Mouse (Mus musculus): ENCODE data around the gene Sh3rf1.

Sh3rf1 gene

DNA sequence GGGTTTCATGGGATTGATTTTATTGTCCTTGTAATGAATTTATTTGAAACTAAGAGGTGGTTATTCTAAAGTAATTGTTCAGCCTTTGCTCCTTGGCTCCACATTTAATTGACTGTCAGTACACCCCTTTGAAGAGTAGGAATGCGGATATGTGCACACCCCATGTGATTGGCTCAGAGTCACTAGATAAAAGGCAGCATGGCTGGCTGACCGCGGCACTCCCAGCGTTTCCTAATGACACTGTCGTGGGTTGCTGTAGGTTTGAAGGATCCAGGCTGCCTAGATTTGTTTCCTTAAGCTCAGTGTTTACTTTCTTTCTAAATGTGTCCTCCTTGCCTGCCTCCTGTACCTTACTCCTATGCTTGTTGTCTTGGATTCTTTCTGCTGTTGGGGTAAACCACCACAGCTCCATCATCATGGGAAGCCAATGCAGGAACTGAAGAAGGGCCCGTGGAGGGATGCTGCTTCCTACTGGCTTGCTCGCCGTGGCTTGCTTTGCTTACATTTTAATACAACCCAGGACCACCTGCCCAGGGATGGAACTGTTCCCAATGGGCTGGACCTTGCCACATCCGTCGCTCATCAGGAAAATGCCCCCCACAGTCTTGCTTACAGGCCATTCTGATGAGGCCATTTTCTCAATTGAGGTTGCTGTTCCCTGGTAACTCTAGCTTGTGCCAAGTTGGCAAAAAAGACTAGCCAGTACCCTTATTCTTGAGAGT lies 93.3 kb downstream of the Sh3rf1 start:
- in situ Hi-C loops (cut with MboI, MseI), result no loop called here

DNA sequence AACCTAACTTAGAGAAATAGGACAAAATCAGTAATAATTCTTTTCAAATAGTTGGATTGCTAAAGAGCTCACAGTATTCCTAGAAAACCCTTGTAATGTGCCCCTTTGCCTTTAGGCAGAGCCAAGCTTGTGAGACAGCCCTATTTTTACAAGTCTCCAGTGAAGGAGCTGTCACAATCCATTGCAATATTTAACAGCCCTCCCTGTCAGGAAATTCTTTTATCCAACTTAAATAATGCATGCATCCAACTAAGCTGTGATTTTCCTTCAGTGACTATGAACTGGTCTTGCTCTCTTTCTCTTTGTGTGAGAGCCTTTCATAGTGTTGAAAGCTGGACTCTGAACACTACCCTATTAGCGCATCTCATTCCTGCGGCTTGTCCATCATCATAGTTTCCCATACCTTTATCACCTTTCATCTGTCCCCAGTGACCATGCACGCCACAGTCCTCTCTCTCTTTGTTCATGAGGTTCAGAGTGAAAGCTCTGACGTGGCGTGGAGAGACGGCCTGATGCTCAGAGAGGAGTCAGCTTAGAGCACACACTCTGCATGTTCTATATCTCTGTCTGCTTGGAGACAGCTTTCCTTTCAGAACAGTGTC lies 94.0 kb downstream of the Sh3rf1 start:
- in situ Hi-C loops (cut with MboI, MseI), result no loop called here

DNA sequence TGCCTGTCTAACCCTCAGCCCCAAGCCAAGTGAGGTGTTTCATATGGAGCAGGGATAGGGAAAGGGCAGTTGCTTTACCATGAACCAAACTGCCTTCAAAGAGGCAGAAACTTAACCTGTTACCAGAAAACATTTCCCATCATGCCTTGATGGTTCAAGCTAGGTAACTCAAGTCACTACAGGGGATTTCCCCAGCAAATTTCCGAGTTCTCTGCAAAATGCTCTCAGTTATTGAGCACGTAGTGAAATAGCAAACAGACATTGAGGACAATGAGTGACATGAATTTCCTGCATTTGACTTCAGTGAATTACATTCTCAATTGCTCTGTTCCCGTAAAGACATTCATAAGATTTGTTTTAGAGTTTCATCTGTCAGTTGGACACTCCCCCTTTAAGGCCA lies 97.5 kb downstream of the Sh3rf1 start:
- in situ Hi-C loops (cut with MboI, MseI), result no loop called here

DNA sequence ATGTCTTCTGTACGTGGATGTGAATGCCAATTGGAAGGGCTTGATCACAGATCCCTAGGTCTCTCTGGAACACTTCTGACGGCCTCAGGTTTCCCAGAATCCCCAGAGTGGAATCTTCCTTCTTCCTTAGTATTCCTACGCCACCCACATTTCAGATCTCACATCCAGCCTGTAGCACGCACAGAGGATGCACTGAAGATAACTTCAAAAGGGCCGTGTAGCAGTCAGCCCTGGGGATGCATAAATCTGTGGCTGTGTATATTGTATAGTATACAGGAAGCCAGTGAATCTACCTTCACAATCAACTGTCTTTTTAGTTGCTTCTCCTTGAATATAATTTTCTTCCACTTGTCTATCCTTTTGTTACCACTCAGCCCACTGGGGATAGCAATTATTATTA lies 98.1 kb downstream of the Sh3rf1 start:
- in situ Hi-C loops (cut with MboI, MseI), result no loop called here

DNA sequence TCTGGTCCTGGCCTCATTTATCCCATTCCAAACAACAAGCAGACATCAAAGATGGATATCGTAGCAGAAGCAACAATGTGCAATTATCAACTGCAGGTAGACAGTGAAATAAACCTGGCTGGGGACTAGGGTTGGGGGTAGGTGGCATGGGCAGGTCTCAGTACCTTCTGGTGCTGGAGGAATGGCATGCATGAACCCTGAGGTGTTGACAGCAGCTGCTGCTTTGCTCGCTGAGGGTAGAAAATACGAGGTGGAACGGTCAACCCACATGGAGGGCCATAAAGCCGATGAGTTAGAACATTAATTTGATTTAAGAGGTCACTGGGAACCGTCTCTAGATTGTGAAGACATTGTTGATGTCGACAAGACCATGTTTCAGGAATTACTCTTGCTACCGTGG lies 98.8 kb downstream of the Sh3rf1 start:
- in situ Hi-C loops (cut with MboI, MseI), result no loop called here

DNA sequence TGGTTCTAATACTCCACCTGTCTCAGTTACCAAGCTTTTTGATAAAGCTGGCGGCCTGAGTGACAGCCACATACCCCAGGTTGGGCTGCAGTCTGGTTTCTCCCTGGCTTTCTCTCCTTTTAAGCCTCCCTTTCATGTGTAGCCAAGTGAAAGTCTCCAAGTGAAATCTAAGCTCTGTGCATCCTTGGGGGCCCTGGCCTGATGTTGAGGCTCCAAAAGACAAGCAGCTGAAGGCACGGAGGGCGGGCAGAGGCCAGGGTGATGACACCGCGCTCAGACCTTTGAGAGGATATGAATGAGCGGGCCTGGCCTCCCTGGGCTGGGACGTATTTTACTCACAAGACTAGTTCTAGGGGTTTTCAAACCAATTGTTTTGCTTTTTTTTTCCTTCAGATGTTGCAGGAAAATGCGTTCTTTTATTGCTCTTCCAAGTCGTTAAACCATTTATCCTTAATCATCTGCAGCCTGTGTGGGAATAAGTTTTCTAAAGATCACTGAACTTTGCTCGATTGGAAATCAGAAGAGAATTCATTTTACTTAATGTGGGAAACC lies 100.8 kb downstream of the Sh3rf1 start:
- in situ Hi-C loops (cut with MboI, MseI), result no loop called here

DNA sequence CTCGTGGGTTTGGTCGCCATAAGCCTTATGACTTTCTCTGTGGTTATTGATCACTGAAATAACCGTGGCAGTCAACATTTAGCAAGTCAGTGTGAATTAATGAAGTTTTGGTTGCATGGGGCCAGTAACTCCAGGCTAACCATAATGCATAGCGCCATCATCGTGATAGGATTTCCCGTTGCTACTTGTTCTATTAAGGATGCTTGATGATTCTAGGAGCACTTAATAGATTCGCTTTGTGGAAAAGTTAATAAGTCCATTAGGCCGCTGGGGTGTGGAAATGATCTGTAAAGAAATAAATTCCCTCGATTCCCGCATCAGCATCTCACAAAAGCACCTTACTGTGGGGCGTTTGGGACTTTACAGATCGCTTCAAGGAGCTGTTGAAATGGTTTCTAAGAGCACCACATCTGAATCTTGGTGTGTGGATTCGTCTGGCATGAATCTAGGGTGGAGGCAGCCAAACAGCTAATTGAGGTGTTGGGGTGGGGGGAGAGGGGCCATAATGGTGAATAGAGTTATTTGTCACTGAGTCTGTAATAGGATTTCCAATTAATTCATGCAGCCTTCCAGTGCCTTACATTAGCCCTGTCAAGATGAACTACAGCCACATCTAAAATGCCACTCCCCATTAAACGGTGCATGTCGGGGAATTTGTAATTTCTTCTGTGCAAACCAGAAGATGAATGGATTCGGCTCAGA lies 101.5 kb downstream of the Sh3rf1 start:
- in situ Hi-C loops (cut with MboI, MseI), result no loop called here

DNA sequence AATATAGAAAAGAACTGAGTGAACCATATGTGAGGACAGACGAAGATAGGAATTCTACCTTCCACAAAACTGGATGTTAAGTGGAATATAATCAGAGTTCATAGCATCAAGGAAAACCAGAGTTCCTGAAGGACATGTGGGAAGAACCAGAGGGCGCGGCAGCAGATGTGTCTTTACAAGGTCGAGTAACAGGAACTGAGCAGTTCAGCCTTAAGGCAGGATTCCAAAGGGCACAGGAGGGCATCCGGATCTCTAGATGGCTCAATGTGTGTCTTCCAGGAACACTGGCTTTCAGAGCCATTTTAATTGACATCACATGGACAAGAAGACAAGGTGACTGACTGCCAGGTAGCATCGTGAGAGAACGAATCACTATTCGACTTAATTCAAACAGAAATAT lies 102.6 kb downstream of the Sh3rf1 start:
- in situ Hi-C loops (cut with MboI, MseI), result no loop called here

DNA sequence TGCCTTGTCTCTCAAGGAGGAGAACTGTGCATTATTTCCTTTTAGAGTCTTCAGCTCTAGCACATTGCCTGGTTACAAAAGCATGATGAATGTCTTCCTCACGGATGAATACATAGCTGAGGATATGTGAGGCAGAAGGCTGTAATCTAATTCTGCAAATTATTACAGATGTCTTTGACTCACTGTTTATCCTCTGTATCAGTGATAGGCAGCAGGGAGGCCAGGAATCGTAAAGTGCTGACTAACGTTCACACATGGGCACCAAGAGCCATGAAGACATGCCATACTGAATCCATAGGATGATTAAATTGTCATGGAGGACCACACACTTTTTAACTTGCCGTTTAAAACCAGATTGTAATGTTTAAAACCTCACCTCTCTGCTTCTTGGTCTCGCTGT lies 103.7 kb downstream of the Sh3rf1 start:
- in situ Hi-C loops (cut with MboI, MseI), result no loop called here

DNA sequence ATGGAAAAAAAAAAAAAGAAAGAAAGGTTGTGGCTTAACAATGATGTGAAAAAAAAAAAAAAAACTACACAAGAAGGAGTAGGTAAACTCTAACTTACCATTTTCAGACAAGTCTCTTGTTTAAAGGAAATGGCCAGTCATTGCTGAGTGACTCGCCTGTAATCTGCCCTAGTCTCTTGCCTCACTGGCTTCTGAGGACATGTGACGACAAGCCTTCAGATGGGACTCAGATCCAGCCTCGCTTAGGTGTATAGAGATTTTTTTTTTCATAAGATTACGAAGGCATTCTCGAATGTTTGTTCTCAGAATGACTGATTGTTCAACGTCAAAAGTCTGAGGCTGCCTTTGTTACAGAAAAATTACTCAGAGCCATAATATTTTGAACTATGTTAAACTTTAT lies 116.0 kb downstream of the Sh3rf1 start:
- in situ Hi-C loops (cut with MboI, MseI), result loop anchor here in 1 of 2 experiments (10.0 kb wide), 1 partner anchor 65 kb away; no protein-coding TSS in a partner anchor

DNA sequence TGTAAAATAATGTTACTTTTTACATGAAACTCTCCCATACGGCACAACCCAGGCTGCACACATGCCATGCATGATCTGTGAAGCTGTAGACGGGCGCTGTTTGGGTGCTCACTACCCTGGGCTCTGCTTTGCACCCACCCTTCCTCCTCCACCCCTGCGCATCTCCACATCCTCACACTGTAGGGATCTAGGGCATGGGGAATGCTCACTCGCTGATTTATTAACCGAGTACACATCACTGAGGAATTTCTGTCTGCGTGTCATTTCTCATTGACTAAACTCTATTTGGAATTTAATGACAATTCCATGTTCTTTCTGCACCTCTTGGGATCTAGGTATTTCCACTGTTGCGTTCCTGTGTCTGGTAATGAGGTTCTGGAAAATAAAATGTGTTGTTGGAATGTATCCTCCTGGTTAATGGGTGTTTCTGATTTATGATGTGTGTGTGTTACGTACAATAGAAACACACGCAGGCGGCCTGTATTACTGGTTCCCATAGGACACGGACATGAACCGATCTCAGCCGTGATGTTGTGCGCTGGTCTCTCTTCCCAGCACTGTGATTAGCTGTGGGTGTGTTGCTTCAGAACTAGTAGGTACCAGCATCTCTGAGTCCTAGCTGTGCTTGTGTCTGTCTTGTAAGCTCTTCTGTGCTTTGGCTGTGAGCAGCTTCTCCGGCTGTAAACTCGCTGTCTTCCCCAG lies 116.8 kb downstream of the Sh3rf1 start:
- in situ Hi-C loops (cut with MboI, MseI), result no loop called here

DNA sequence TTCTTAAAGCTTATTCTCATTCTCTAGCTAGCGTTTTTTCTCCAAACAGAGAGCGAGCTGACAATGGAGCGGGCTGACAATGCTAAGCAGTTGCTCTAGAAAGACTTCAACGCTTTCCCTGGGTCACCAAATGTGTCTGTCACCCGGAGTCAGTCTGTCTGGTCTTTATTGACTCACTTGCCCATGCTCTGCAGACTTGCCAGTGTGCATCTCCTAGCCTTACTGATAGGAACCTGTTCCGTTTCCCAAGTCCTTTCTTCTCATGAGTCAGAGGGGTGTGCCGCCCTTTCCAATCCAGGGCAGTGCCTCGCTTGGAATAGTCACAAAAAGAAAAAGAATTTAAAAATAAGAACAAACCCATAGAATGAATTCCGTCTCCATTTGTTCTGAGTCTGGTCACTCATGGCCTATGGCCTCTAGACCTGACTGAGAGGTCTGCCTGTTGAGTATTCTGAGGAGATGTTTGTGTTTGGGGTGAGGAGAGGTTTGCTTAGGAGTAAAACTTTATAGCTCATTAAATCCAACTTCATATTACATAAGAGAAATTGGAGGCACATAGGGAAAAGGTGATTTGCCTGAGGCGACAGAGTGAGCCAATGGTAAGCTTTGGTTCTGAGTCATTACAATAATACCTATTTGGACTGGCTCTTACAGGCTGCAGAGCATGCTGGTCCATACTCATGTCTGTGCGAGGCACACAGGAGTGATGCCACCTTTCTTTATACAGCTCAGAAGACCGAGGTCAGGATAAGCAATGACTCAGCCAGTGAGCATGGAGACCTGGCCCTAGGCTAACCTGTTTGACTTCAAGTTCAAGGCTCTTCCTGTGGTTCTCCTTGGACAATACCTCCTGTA lies 118.1 kb downstream of the Sh3rf1 start:
- in situ Hi-C loops (cut with MboI, MseI), result no loop called here

DNA sequence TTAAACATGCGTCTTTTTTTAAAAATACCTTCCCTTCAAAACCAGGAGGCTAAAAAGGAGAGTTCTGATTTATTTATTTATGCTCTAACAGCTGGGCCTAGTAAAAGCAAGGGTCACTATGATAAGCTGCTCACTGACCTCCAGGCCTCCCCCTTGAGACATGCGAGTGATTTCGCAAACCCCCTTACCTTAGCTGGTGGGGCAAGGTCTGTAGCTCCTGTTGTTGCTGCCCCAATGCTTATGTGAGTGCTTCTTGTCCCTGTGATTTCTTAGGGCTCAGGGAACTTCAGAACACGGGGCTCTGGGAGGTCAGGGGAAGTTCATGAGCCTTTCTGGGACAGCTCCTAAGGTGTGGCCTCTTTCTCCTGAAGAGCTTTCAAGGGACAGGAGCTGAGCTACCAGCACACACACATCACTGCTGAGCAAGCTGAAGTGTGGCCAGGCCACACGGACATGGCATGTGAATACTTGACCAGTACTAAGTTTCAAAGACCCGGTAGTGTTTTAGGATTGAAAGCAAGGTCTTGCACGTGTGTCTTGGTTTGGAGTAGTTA lies 118.9 kb downstream of the Sh3rf1 start:
- in situ Hi-C loops (cut with MboI, MseI), result no loop called here

DNA sequence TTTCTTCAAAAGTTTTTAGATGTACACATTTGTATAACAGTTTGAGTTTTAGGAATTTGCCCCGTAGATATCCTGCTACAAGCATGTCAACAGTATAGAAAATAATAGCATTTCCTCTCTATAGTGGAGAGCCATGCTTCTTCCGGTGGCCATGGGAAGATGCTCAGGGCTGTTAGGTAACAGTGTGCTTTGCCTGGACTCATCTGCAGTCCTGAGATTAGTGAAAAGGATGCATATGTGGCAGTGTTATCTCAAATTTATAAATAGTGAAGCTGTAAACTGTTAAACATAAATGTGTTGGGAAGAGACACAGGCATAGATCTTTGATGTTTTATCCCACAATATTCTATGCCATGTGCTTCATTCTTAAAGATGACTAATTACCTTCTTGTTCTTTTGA lies 120.8 kb downstream of the Sh3rf1 start:
- in situ Hi-C loops (cut with MboI, MseI), result no loop called here

DNA sequence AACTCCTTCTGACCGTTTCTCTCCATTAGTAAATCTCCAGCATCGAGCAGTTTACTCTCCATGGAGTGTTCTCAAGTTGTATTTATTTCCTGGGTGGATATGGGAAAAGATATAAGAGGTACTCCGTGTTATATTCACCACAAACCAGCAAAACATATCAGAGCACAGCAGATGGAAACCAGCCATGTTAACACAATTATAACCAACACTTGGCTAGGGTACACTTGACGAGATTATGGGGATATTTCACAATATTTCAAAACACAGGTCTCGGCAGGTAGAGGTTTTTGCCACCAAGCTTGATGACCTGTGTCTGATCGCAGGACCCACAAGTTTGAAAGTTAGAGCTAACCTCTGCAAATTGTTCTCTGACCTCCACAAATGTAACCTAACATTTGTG lies 123.3 kb downstream of the Sh3rf1 start:
- in situ Hi-C loops (cut with MboI, MseI), result no loop called here

DNA sequence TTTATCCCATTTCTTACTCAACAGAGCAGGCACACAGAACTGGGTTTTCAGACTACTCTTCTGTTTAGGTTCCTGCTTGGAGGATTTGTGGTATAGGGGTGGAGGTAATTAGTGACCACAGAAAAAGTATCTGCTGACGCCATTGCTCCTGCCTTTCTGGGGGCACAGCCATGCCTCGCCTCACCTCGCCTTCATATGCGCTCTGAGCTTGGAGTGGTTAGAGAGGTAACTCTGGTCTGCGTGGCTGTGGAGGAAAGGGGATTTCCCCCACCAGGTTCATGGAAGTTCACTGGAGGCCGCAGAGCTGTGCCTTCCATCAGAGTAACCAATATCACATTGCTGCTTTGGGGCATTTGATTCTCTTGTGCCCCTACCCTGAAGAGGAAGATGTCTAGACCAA lies 123.9 kb downstream of the Sh3rf1 start:
- in situ Hi-C loops (cut with MboI, MseI), result no loop called here

DNA sequence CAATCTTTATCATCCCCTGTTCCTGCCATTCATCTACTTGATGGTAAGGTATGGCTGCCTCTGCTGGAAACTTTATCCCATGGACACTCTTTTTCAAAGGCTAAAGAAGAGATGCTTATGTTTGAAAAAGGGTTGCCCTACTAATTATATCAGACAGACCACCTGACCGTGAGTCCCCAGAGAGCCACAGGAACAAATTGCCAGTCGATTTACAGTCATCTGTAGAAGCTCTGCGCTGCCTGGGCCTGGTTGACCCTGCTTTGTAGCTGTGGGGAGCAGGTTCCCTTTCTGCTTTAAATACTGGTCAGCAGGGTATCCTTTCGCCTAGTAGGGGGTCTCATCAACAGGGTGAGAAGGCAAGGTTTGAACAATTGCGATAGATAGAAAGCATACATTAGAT lies 124.4 kb downstream of the Sh3rf1 start:
- in situ Hi-C loops (cut with MboI, MseI), result no loop called here

DNA sequence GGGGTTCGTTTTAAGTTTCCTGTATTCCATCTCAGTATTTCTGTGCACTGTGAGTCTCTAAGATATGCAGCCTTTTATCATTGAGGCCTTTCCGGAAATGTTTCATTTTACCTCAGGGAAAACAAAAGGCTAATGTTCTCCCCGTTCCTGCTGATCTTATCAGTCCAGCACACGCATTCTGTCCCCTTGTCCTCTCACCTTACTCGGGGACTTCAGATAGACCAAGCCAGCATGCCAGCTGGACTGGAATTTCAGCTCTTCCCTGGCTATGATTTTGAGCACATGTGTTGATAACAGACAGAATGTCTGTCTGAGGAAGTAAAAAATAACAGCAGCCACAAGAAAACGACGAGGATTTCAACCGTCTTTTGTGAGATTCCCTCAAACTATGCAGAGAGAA lies 124.8 kb downstream of the Sh3rf1 start:
- in situ Hi-C loops (cut with MboI, MseI), result no loop called here

DNA sequence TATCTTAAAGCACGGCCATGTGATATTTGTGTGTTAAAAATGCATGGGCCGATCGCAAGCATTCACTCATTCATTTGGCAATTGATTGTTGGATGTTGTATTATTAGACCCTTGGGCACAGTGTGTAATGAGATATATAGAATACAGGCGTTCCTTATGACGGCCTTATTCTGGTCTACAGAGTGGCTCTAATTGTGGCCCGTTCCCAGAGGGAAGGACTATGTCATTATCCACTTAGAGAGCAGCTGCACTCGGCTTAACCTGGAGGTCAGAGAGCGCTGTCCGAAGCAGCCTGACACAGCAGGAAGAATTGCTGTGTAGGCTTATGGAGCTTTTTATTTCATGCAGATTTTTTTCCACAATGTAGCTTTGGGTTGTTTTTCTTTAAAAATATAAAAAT lies 126.8 kb downstream of the Sh3rf1 start:
- in situ Hi-C loops (cut with MboI, MseI), result loop anchor here in 1 of 2 experiments (10.0 kb wide), 1 partner anchor 126 kb away; the partner anchor contains the start of gene Sh3rf1

DNA sequence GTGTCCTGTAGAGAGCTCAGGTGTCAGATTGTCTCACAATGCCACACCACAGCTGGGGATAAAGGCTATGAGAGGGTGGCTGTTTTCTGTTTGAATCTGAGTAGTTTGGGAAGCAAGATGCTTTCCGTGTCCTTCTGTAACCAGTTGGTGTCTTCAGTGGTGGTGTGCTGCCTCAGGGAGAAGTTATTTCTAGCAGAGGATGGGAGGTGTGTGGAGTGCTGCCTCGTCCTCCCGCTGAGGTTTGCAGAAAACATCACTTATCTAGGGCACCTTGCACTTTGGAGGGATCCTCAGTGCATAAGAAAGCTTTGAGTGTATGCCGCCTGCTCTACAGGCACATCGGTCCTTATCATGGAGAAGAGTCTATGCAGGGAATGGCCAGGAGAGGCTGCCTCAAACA lies 128.0 kb downstream of the Sh3rf1 start:
- in situ Hi-C loops (cut with MboI, MseI), result loop anchor here in 1 of 2 experiments (10.0 kb wide), 1 partner anchor 127 kb away; the partner anchor contains the start of gene Sh3rf1
